Mouse (Mus musculus) liver, embryonic 14.5 days (tissue): ENCODE measurements around the gene Tmub2. TPM values are rescaled to one million over a fixed set of nuclear protein-coding genes. Genes with fewer than 3 reads are reported as not detected.
A peak's percentile ranks its signal among the peaks of the same experiment; 100 is the strongest.

Source experiments
- ATAC-seq: fragments of 200-750 bp; cut with Nextera tagmentation; 2 replicates; pipeline ENCODE4 v1.8.0; 2017; ENCODE audit warnings: moderate number of reproducible peaks, mild to moderate bottlenecking, moderate library complexity; ENCODE audit not compliant: insufficient read depth
- DNase-seq, 3 experiments: peaks; one replicate each; pipeline ENCODE4 v3.0.0-alpha.2; 2012 to 2013; ENCODE audit warnings: low read depth in 3 of 3, low spot score in 3 of 3
- H3K27ac ChIP-seq: fragments of 300-500 bp; sonication (generic); 2 replicates; pipeline ENCODE4 v1.5.1; 2014; ENCODE audit warnings: moderate library complexity, mild to moderate bottlenecking, control low read depth, inconsistent platforms
- H3K27me3 ChIP-seq: fragments of 300-500 bp; sonication (generic); 2 replicates; pipeline ENCODE4 v1.6.1; 2014; ENCODE audit warnings: mild to moderate bottlenecking, low read length, moderate library complexity; ENCODE audit not compliant: control insufficient read depth, insufficient read depth
- H3K36me3 ChIP-seq: fragments of 300-500 bp; sonication (generic); replicated peaks from 2 replicates; pipeline ENCODE4 v1.6.1; 2014; ENCODE audit warnings: low read depth; ENCODE audit not compliant: control insufficient read depth, insufficient read depth
- H3K4me1 ChIP-seq, 2 experiments: fragments of 200-500 bp in 1 of 2; fragments of 300-500 bp in 1 of 2; sonication (generic) in 1 of 2; replicated peaks; 2 replicates each; pipeline ENCODE4 v1.6.1; 2012 to 2014; ENCODE audit warnings: antibody characterized with exemption in 1 of 2, inconsistent platforms in 1 of 2, low read length in 1 of 2; ENCODE audit not compliant: control insufficient read depth in 2 of 2, insufficient read depth in 2 of 2
- H3K4me2 ChIP-seq: fragments of 300-500 bp; sonication (generic); 2 replicates; pipeline ENCODE4 v1.6.1; 2014; ENCODE audit warnings: low read depth, mild to moderate bottlenecking, control low read depth, moderate library complexity
- H3K4me3 ChIP-seq, 2 experiments: fragments of 200-500 bp in 1 of 2; fragments of 300-500 bp in 1 of 2; sonication (generic) in 1 of 2; 2 replicates each; pipeline ENCODE4 v1.5.1; 2012 to 2014; ENCODE audit warnings: low read depth in 2 of 2, low read length in 2 of 2, mild to moderate bottlenecking in 2 of 2, control low read depth in 1 of 2, inconsistent platforms in 1 of 2, moderate library complexity in 1 of 2; ENCODE audit not compliant: insufficient read depth in 1 of 2
- H3K9ac ChIP-seq: fragments of 300-500 bp; sonication (generic); replicated peaks from 2 replicates; pipeline ENCODE4 v1.6.1; 2014; ENCODE audit warnings: mild to moderate bottlenecking, control low read depth, moderate library complexity
- H3K9me3 ChIP-seq: fragments of 300-500 bp; sonication (generic); 2 replicates; pipeline ENCODE4 v1.6.1; 2016; ENCODE audit warnings: low read length, mixed read lengths; ENCODE audit not compliant: control insufficient read depth
- CTCF ChIP-seq: IDR thresholded peaks from 2 replicates; pipeline ENCODE4 v1.5.1; 2016; ENCODE audit warnings: antibody characterized with exemption, low read depth, control low read depth
- EP300 ChIP-seq: IDR thresholded peaks from 2 replicates; pipeline ENCODE4 v1.6.1; 2016; ENCODE audit warnings: antibody characterized with exemption, low read depth
- WGBS: fragments of 180-500 bp; shearing (Covaris S2); extraction: QIAGEN DNeasy Blood & Tissue Kit; methylation state at CpG from one replicate; pipeline ENCODE4 v1.1.7; 2014; ENCODE audit not compliant: insufficient replicate concordance; 5-methylcytosine and 5-hydroxymethylcytosine counted together
- polyA plus RNA-seq, 2 experiments: library from polyadenylated mRNA; depleted of rRNA in 1 of 2; stranded (reverse) in 1 of 2; unstranded in 1 of 2; fragments of >200 nt; fragmentation: Nextera tagmentation in 1 of 2; extraction: Ambion mirVana in 1 of 2; gene quantifications; 2 replicates each; pipeline versions ENCODE4 v1.2.1 to v1.2.3; 2012 to 2014

Tmub2 gene
- polyA plus RNA-seq, 2 experiments = 19.1 to 19.3 TPM

DNA sequence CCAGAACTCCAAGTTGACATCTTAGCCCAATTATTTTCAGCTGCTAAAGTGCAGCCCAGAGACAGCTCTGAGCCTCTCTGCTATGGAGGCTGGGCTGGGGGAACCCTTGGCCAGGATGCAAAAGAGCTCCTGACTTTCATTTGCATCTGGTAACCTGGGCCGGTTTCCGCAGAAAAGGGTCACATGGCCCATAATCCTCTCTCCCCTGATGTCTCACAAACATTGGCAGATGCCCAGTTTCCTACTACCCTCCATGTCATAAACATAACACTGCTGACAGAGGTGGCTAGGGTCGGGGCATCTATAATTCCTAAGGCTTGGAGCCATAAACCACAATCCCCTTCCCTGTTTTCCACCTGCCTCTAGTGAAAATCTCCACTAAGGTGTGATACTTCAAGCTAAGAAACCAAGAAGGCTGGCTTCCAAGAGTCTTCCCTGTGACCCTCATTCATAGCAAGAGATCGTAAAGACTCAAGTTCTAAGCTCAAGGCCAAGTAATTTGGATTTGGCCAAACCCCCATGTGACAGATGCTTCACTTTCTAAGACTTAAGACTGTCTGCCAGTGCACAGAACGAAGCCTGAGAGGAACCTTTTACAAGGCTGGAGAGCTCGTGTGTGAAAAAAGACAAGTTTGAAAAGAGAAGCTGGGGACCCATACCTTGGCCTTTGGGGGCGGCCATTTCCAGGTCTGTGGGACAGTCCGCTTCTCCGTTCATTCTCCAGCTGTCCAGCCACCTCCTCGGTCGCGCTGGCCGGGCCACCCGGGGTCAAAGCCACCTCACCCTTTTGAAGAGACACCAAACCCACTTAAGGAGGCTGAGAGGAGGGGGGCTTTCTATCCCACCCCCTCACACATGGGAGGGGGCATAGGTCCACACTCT is 31.2 kb downstream of the Tmub2 start:
- TF ChIP-seq CTCF (no peak), EP300 (no peak)
- Histone ChIP-seq H3K27ac (peak overlapping the region; percentile 63), H3K9ac (peak overlapping the region; percentile 100), H3K4me2 (peak overlapping the region; percentile 98), H3K9me3 (no peaks in the 10 kb centered on the region), H3K4me3 (peak overlapping the region; percentile 68 to 99), H3K4me1 (peaks cover 8 to 20% of the 10 kb centered on the region in 2 experiments), H3K27me3 (no peaks in the 10 kb centered on the region), H3K36me3 (peaks cover 32% of the 10 kb centered on the region)
- ATAC-seq (no peak), DNase-seq (no peak)
- 8% methylated on average over 14 of the region's 14 CpGs for WGBS

DNA sequence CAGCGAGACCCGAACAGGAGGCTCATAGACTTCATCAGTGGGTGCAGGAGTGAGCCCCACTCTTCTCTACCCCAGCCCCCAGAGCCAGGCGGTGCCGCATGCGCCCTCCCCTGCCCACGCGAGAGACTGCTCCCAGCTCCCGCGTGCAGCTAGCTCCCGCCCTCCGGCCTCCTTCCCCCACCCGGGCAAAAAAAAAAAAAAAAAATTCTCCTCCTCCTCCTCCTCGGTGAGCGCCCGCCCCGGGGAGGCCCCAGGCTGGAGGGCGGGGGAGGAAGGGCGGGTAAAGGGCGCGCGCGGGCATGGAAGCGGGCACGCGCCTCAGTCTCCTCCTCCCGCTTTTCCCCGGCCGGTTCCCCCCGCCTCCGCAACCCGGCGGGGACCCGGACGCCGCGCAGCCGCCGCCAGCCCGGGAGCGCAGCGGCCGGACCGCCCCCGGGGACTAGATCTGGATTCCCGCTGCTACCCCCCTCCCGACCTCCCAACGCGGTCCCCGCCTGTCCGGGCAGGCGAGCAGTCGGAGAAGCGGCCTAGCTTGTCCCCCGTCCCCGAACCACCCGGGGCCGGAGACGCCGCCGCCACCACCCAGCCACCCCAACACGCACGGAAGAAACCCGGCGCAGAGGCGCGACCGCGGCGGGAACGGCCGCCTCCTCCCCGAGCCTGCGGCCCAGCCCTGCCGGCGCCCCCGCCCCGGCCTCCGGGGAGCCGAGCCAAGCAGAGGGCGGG is 32.0 kb downstream of the Tmub2 start:
- H3K27me3 ChIP-seq = no peaks in the 10 kb centered on the region
- peak; percentile 71 for ATAC-seq

DNA sequence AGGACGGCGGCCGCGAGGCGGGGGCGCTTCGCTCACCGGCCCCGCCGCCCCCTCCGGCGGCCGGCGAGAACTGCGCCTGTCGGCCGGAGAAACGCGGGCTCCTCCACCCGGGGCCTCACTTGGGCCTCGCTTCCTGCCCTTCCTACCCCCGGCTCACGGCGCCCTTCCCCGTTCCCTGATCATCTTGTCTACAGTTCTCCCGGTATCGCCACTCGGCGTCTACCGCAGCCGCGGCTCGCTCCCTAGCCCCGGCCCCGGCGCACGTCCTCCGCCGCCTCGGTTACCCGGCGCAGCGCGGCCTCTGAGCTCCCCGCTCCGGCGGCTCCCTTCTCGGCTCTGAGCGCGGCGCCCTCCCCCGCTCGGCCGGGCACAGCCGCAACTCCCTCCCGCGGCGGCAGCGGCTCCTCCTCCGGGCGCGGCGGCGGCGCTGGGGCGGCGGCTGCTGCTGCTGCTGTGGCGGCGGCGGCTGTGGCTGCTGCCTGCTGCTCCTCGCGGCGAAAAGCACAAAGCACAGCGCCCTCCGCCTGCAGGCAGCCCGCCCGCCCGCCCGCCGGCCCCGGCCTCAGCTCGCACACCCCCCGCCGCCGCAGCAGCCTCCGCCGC is 32.7 kb downstream of the Tmub2 start:
- DNase-seq (peak in 1 of 3 experiments; percentile 44), ATAC-seq (peak; percentile 33)
- peak overlapping the region; percentile 100 for H3K9ac ChIP-seq
- H3K27me3 ChIP-seq = no peaks in the 10 kb centered on the region; the same call in 1 of the 2 replicates
- H3K4me3 ChIP-seq = peak overlapping the region; percentile 95 to 99
- no peaks in the 10 kb centered on the region for H3K9me3 ChIP-seq
- WGBS = under 1% methylated on average over 77 of the region's 87 CpGs
- peak overlapping the region; percentile 98 for H3K4me2 ChIP-seq
- TF ChIP-seq EP300 = no peak
- no peak for TF ChIP-seq CTCF
- peaks cover 31% of the 10 kb centered on the region for H3K36me3 ChIP-seq
- peak overlapping the region; percentile 86 for H3K27ac ChIP-seq
- H3K4me1 ChIP-seq = peaks cover 8 to 20% of the 10 kb centered on the region in 2 experiments

More for the DNA sequence above, 32.0 kb downstream of the Tmub2 start:
- Histone ChIP-seq H3K9ac (peak overlapping the region; percentile 100), H3K36me3 (peaks cover 32% of the 10 kb centered on the region), H3K9me3 (no peaks in the 10 kb centered on the region), H3K4me3 (peak overlapping the region; percentile 95 to 99), H3K27ac (peak overlapping the region; percentile 86), H3K4me1 (peaks cover 8 to 20% of the 10 kb centered on the region in 2 experiments), H3K4me2 (peak overlapping the region; percentile 98)
- under 1% methylated on average over 67 of the region's 80 CpGs for WGBS
- DNase-seq = peak; percentile 83 to 91 (median 88)
- TF ChIP-seq EP300 (no peak; the same call in 1 of the 2 replicates), CTCF (peak; percentile 29)

DNA sequence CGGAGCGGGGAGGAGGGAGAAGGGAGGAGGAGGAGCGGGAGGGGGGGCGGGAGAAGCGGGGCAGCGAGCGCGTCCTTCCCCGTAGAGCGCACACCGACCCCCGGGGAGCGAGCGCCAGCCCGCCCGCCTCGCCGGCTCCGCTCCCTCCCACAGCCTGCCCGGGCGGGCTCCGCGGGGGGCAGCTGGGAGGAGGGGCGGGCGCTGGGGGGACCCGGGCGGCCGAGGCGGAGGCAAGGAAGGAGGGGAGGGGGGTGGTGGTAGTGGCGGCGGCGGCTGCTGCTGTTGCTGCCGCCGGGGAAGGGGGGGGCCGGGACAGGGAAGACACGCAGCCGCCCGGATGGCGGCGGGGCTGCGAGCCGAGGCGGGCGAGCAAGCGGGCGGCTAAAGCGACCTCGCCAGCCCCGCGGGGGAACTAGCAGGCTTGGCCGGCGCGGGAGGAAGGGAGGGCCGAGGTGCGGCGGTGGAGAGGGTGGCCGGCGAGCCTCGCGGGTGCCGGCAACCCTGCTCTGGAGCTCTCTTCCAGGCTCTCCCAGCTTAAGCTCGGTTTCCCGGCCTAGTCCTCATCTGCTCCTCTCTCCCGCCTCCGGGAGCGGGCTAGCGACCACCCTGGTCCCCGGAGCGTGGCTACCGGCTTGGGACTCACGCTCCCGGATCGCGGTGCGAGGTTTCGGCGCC is 33.3 kb downstream of the Tmub2 start:
- ATAC-seq (peak; percentile 48), DNase-seq (peak in 2 of 3 experiments; percentile 54 to 60)
- H3K4me3 ChIP-seq = peak overlapping the region; percentile 95 to 99
- H3K36me3 ChIP-seq = peaks cover 25% of the 10 kb centered on the region
- no peak for TF ChIP-seq EP300
- TF ChIP-seq CTCF = no peak
- H3K9me3 ChIP-seq = no peaks in the 10 kb centered on the region
- peaks cover 8 to 20% of the 10 kb centered on the region in 2 experiments for H3K4me1 ChIP-seq
- H3K4me2 ChIP-seq = peak overlapping the region; percentile 98
- peak overlapping the region; percentile 86 for H3K27ac ChIP-seq
- H3K27me3 ChIP-seq = no peaks in the 10 kb centered on the region; the same call in 1 of the 2 replicates
- under 1% methylated on average over 68 of the region's 77 CpGs for WGBS
- peak overlapping the region; percentile 100 for H3K9ac ChIP-seq
